25 mouse cellular contexts compared by ENCODE assay signal in genomic region chr13:98498080-98498479, GRCm38 (mm10). TPM values are rescaled to one million over a fixed set of nuclear protein-coding genes. Genes with fewer than 3 reads are reported as not detected.
DNase-seq lines count a peak whose midpoint lies in the region; ATAC-seq and TF ChIP-seq lines count a peak whose summit lies in the region.
"Had no signal": no experiment of that assay in that cellular context is flagged by ENCODE, and none has a peak within 500 bp of the region (broad histone marks: within the 10 kb centered on the region; RNA-seq: fewer than 3 reads in every experiment).

No protein-coding gene starts in this region.

- no peak for DNase-seq in embryonic facial prominence, embryonic 10.5 days (ENCODE audit: low spot score)
- DNase-seq in lung, embryonic 14.5 days: peak; percentile 36
- DNase-seq in lung, adult 2 months: no peak
- DNase-seq in NIH3T3 (ENCODE audit: low read depth): peak; percentile 81
- no peak for DNase-seq in kidney, adult 18-20 months
- DNase-seq: cerebellum, adult 8-10 months; layer of hippocampus, postnatal 36 days; right cerebral cortex, postnatal 4 days; thymus, adult 18-20 months; thymus, postnatal 25 days had no signal

- no peaks in the 10 kb centered on the region for H3K9me3 ChIP-seq in embryonic facial prominence, embryonic 13.5 days
- H3K9me3 ChIP-seq in embryonic facial prominence, embryonic 10.5 days: no peaks in the 10 kb centered on the region
- H3K9me3 ChIP-seq in lung, embryonic 14.5 days (ENCODE audit: low read depth, low read length): no peaks in the 10 kb centered on the region
- H3K9me3 ChIP-seq: embryonic facial prominence, embryonic 15.5 days; forebrain, embryonic 15.5 days; hindbrain, embryonic 12.5 days; intestine, embryonic 15.5 days; limb, embryonic 12.5 days; midbrain, embryonic 10.5 days; neural tube, embryonic 12.5 days had no signal

- no peak for TF ChIP-seq CTCF in lung, embryonic 14.5 days (IDR thresholded peaks at IDR 0.05; ENCODE audit: low read depth)
- TF ChIP-seq CTCF in lung, adult 2 months (IDR thresholded peaks at IDR 0.05; ENCODE audit: insufficient read depth, low read length): no peak

- TF ChIP-seq POLR2A in lung, adult 2 months (IDR thresholded peaks at IDR 0.05; ENCODE audit: borderline replicate concordance, extremely low read depth, low read depth, low read length): no peak
- no peak for TF ChIP-seq POLR2A in myocyte (IDR thresholded peaks at IDR 0.05; ENCODE audit: insufficient read length, low read depth)

- H3K79me2 ChIP-seq in myocyte (ENCODE audit: control insufficient read depth, insufficient read depth): no peaks in the 10 kb centered on the region

- H3K4me2 ChIP-seq in embryonic facial prominence, embryonic 13.5 days: peak overlapping the region; percentile 22
- no peak overlapping the region for H3K4me2 ChIP-seq in lung, embryonic 14.5 days
- peak overlapping the region; percentile 43 for H3K4me2 ChIP-seq in myocyte (ENCODE audit: low read depth)
- H3K4me2 ChIP-seq: embryonic facial prominence, embryonic 15.5 days; forebrain, embryonic 15.5 days; hindbrain, embryonic 12.5 days; intestine, embryonic 15.5 days; limb, embryonic 12.5 days; liver, embryonic 15.5 days; neural tube, embryonic 12.5 days had no signal

- WGBS in embryonic facial prominence, embryonic 13.5 days: 27% methylated on average over 11 of the region's 11 CpGs
- 76% methylated on average over 11 of the region's 11 CpGs for WGBS in embryonic facial prominence, embryonic 10.5 days
- 35% methylated on average over 11 of the region's 11 CpGs for WGBS in lung, embryonic 14.5 days
- 42% methylated on average over 11 of the region's 11 CpGs for WGBS in lung, adult 2 months

- peaks cover 41% of the 10 kb centered on the region for H3K4me1 ChIP-seq in embryonic facial prominence, embryonic 13.5 days
- peaks cover 65% of the 10 kb centered on the region for H3K4me1 ChIP-seq in embryonic facial prominence, embryonic 10.5 days
- H3K4me1 ChIP-seq in lung, embryonic 14.5 days (ENCODE audit: insufficient read depth): no peaks in the 10 kb centered on the region
- H3K4me1 ChIP-seq in lung, adult 2 months (ENCODE audit: control insufficient read depth, insufficient read depth, low read length): no peaks in the 10 kb centered on the region
- H3K4me1 ChIP-seq: liver, embryonic 15.5 days had no signal

- no peak overlapping the region for H3ac ChIP-seq in myocyte (ENCODE audit: control insufficient read depth, insufficient read length)

- H3K4me3 ChIP-seq in embryonic facial prominence, embryonic 13.5 days: no peak overlapping the region
- no peak overlapping the region for H3K4me3 ChIP-seq in embryonic facial prominence, embryonic 10.5 days
- H3K4me3 ChIP-seq in lung, embryonic 14.5 days (ENCODE audit: low read depth, low read length): no peak overlapping the region
- no peak overlapping the region for H3K4me3 ChIP-seq in lung, adult 2 months (replicated peaks; ENCODE audit: extremely low read depth, low read depth, low read length)
- H3K4me3 ChIP-seq in myocyte: no peak overlapping the region
- H3K4me3 ChIP-seq: embryonic facial prominence, embryonic 15.5 days; forebrain, embryonic 15.5 days; gastrocnemius, adult 2 months; hindbrain, embryonic 12.5 days; intestine, embryonic 15.5 days; limb, embryonic 12.5 days; liver, embryonic 15.5 days; midbrain, embryonic 10.5 days; neural tube, embryonic 12.5 days had no signal

- H3K9ac ChIP-seq in embryonic facial prominence, embryonic 13.5 days: no peak overlapping the region
- H3K9ac ChIP-seq in lung, embryonic 14.5 days: no peak overlapping the region
- H3K9ac ChIP-seq: embryonic facial prominence, embryonic 15.5 days; forebrain, embryonic 15.5 days; hindbrain, embryonic 12.5 days; intestine, embryonic 15.5 days; limb, embryonic 12.5 days; liver, embryonic 15.5 days; neural tube, embryonic 12.5 days had no signal

- H3K27me3 ChIP-seq in embryonic facial prominence, embryonic 13.5 days: peaks cover 77% of the 10 kb centered on the region
- H3K27me3 ChIP-seq in embryonic facial prominence, embryonic 10.5 days (replicated peaks; ENCODE audit: low read depth, poor library complexity, severe bottlenecking): peaks cover 80% of the 10 kb centered on the region
- H3K27me3 ChIP-seq in lung, embryonic 14.5 days (ENCODE audit: insufficient read depth, low read length): peaks cover 52% of the 10 kb centered on the region
- no peaks in the 10 kb centered on the region for H3K27me3 ChIP-seq in myocyte (ENCODE audit: control insufficient read depth, insufficient read depth, insufficient read length)

- H3K27ac ChIP-seq in embryonic facial prominence, embryonic 13.5 days: peak overlapping the region; percentile 7; the same call in 1 of the 2 replicates
- no peak overlapping the region for H3K27ac ChIP-seq in embryonic facial prominence, embryonic 10.5 days (replicated peaks)
- no peak overlapping the region for H3K27ac ChIP-seq in lung, embryonic 14.5 days (ENCODE audit: low read depth)
- H3K27ac ChIP-seq: embryonic facial prominence, embryonic 15.5 days; forebrain, embryonic 15.5 days; gastrocnemius, adult 2 months; hindbrain, embryonic 12.5 days; hindbrain, postnatal 0 days; intestine, embryonic 15.5 days; limb, embryonic 12.5 days; liver, embryonic 15.5 days; midbrain, embryonic 10.5 days; neural tube, embryonic 12.5 days; stomach, postnatal 0 days had no signal

- no peaks in the 10 kb centered on the region for H3K36me3 ChIP-seq in embryonic facial prominence, embryonic 13.5 days
- H3K36me3 ChIP-seq in embryonic facial prominence, embryonic 10.5 days (replicated peaks): no peaks in the 10 kb centered on the region
- H3K36me3 ChIP-seq in lung, embryonic 14.5 days (ENCODE audit: insufficient read depth): no peaks in the 10 kb centered on the region
- no peaks in the 10 kb centered on the region for H3K36me3 ChIP-seq in myocyte (ENCODE audit: control insufficient read depth, insufficient read depth)
- H3K36me3 ChIP-seq: embryonic facial prominence, embryonic 15.5 days; forebrain, embryonic 15.5 days; hindbrain, embryonic 12.5 days; intestine, embryonic 15.5 days; limb, embryonic 12.5 days; liver, embryonic 15.5 days; midbrain, embryonic 10.5 days; neural tube, embryonic 12.5 days had no signal

- no peak for ATAC-seq in embryonic facial prominence, embryonic 13.5 days (ENCODE audit: insufficient number of reproducible peaks, insufficient read depth, low FRiP score, low TSS enrichment, low read depth)
- no peak for ATAC-seq in lung, embryonic 14.5 days (ENCODE audit: insufficient read depth)
- ATAC-seq: CD4-positive, CD25-positive, alpha-beta regulatory T cell, adult 4 months; intestine, embryonic 15.5 days; midbrain, embryonic 16.5 days had no signal

TF ChIP-seq in myocyte, 11 proteins besides CTCF, POLR2A, EP300 and RAD21:
- TF ChIP-seq POLR2AphosphoS2 (IDR thresholded peaks at IDR 0.05; ENCODE audit: insufficient read length, low read depth) (no peak), CEBPB (IDR thresholded peaks at IDR 0.05; ENCODE audit: insufficient read depth, poor library complexity, severe bottlenecking) (no peak)

RNA-seq across cellular contexts. Expression of gene Gm10320, which starts 6.3 kb away (rescaled TPM):
- 1.4 and 6.5 TPM in 2 replicates for polyA plus RNA-seq in embryonic facial prominence, embryonic 13.5 days (2015; fragmentation: Nextera tagmentation; extraction: Ambion mirVana)
- polyA plus RNA-seq in embryonic facial prominence, embryonic 10.5 days (2016; fragmentation: Nextera tagmentation; extraction: Ambion mirVana): 0.79 and 0.88 TPM in 2 replicates
- polyA plus RNA-seq in lung, embryonic 14.5 days (2014; fragmentation: Nextera tagmentation; extraction: Ambion mirVana): 1.8 TPM in 2 replicates
- 0.52 and 1.1 TPM in 2 replicates for polyA plus RNA-seq in lung, adult 2 months (2012; rRNA removed)
- polyA plus RNA-seq in myocyte (2012; fragmentation: generic; extraction: Trizol): 1.8 TPM
- polyA plus RNA-seq: hindbrain, embryonic 12.5 days had no signal

Comparison
In these comparisons a context has a peak if more than half of its experiments do, and no peak if none do; other contexts are left out.
1. DNase-seq: peak in lung, embryonic 14.5 days (single experiment) and NIH3T3 (single experiment); none in embryonic facial prominence, embryonic 10.5 days (single experiment), lung, adult 2 months (single experiment) and kidney, adult 18-20 months (single experiment).